Mouse (Mus musculus) urinary bladder, postnatal 4 days (tissue): ENCODE results near the gene Ilkap.

Experiments used
- DNase-seq, 2 experiments: peaks; one replicate each; pipeline ENCODE4 v3.0.0; 2021 to 2022; ENCODE audit warnings: low spot score in 2 of 2

The Ilkap gene

GRCm38 (mm10) chr1:91398260-91399062 is at the start of gene Ilkap:
Ilkap (minus strand) TSS chr1:91398815.
- peak; percentile 72 to 76 for DNase-seq

DNA sequence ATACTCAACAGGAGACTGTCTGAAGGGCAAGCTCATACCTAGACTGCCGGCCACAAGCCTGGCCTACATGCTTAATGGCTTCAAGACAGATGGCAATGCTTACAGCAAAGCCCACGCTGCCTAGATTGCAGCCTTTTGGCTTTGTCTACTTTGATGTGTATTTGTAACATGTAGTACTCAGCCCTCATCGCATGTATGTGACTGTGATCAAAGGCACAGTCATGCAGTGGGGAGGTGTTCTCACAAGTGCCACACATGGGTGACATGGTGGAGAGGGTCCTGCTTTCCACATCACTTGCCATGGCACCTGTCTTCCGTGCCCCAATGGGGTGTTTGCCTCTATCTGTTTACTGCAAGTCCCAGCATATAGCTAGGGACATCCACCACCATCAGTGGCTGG is 47.9 kb upstream of the Ilkap start:
- no peak for DNase-seq

GRCm38 (mm10) chr1:91446060-91446459 is 47.4 kb upstream of the Ilkap start:
- peak in 1 of 2 experiments; percentile 58 for DNase-seq

- no peak for DNase-seq
These were observed 46.5 kb upstream of the Ilkap start for GRCm38 (mm10) chr1:91444841-91445830.

DNA sequence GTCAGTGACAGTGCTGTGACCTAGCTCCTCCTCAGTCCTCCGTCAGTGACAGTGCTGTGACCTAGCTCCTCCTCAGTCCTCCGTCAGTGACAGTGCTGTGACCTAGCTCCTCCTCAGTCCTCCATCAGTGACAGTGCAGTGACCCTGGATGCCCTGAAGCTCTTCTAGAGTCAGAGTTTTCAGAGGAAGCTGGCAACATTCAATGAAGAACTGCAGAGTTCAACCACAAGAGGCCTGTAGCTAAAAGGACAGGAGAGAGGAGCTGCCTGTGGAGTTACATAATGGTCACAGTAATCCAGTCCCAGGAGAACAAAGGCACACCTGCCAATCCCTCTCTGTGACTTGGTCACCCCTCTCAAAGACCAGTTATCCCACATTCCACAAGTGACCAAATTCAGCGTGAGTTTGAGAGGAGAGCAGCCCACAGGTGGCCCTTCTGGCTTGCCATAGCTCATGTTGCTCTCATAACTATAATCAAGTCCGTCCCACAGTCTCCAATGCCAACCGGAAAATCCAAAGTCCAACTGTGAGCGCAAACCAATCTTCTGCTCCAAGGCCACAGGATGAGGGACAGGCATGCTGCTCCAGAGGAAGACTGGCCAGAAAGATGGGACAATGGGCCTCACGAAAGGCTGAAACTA is 43.9 kb upstream of the Ilkap start:
- DNase-seq = no peak

GRCm38 (mm10) chr1:91441855-91442254 is 43.2 kb upstream of the Ilkap start:
- no peak for DNase-seq

DNA sequence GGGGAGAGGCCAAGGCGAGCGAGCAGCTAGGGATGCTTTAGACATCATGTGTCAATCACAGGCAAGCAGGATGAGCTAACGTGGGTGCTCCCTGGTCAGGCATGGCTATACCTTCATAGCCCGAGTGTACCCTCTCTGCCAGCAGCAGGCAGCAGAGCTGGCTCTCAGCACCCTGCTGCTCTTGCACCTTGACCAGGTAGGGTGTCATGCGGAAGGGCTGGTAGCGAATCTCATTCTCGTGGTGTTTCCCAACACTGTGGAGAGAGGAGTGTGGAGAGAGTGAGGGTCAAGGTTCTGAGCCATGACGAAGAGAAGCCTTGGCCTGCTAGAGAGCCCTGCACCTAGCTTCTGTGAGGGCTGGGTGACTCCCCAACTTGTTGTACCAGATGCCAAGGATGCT is 41.2 kb upstream of the Ilkap start:
- DNase-seq = no peak

DNA sequence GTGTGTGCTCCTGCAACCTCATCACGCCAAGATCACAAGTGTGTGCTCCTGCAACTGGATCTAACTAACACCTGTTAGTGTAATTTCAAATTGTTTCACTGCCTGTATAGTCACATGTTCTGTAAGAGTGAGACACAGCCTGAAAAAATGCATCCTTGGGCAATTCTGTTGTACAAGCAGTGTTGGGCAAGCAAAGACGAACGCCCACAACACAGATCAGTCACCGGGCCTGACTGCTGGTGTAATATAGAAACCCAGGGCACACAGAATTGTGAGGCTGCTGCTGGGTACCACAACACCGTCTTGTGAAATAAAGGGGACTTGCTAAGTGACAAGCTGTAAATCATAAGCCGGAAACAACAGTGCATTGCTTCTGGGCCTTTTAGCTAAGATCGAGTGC is 39.0 kb upstream of the Ilkap start:
- DNase-seq = no peak

DNA sequence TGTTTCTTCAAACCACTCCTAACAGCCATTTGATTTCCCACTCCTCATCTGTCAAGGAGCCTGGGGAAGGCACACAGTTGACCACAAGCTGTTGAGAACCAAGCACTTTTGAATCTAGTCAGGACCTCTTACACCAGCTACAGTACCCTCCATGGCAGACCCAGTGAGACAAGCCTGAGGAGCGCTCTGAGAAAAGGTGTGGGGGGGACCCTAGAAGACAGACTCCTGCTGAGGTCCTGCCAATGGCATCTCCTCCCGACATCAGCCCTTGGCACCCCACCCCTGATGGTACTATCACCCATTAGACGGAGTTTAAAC is 38.4 kb upstream of the Ilkap start:
- DNase-seq = no peak

GRCm38 (mm10) chr1:91436380-91437082 is 37.9 kb upstream of the Ilkap start:
- DNase-seq = peak; percentile 72 to 75

DNA sequence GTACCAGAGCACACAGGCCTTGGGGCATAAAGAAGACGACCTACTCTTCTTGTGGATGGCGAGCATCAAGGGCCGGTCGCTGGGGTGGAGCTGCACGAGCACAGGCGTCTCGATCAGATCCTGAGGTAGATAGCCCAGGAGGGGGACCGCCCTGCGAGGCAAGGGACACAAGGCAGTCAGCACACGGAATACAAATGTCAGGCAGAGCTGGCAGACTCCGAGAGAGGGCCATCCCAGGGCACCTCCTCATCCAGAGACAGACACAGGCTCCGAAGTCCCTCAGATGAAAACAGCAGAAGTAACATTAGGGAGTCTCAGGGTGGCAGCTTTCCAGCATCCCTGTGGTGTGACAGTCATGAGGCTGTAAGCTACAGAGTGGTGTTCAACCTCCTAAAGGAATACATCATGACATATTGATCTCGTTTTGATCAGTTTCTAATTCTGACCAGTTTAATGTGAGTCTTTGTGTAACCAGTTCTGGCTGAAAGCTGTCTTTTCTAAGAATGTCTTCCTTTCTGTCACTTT is 37.1 kb upstream of the Ilkap start:
- no peak for DNase-seq

DNA sequence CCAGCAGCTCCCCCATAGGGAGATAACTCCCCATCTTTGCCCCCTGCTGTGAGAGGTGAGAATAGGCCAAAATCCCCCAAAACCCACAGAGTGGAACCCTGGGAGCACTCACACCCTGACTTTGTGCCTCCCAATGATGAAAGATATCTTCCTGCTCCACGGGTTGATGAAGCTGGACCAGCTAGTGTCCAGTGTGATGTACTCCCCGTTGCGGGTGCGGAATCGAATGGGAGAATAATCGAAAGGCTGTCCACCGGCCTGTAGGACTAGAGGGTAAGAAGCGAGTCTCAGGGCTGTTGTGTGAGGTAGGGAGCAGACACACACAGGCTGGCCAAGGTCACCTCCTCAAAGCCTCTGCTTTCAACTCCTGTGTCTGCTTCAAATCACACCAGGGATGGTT is 36.3 kb upstream of the Ilkap start:
- no peak for DNase-seq

DNA sequence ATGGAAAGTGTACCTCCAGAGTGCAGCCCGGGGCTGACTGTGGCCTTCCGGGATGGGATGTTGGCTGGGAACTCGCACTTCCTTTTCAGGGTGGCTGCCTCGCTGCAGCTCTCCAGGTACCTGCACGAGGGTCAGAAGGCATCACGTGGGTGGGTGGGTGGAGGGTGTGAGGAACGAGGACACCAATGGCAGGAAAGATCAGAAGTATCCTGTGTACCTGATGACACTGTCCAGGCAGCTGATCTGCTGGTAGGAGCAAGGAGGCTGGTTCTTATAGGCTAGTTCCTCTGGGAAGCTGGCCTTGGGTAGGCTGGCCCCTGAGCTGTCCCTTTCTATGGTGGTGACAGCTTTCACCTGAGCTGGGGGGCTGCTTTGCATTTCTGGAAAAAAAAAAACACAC is 32.1 kb upstream of the Ilkap start:
- no peak for DNase-seq

DNA sequence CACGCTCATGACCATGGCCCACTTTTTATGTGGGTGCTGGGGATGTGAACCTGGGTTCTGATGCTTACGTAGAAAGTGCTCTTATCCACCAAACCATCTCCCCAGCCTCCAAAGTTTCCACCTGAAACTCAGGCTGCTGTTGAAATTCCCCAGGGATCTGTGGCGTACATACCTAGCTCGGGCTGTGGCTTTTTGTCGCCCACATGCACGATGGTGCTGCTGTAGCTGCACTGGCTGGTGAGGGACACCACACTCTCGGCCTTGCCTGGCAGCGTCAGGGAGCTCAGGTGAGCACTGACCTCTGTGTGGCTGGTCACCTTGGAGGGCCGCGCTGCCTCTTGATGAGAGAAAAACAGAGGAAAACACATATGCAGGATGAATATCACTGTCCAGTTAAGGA is 30.6 kb upstream of the Ilkap start:
- DNase-seq = no peak

GRCm38 (mm10) chr1:91428614-91429013 is 30.0 kb upstream of the Ilkap start:
- peak; percentile 67 to 88 for DNase-seq

DNA sequence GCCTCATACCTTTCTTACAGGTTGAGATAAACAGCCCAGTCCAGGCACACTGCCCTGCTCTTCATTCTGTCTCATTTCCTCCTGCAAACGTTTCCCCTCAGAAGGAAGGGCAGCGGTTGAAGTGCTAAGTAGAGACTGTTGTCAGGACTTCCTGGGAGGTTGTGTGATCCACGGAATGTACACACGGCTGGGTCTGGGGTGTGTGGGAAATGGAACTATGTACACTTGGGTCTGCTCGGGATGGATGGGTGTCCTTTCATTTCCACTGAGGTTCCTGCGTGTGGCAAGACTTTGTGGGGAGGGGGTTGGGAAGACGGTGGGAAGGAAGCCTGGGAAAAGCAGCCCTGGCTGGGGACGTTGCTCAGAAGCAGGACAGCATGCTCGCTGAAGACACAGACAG is 27.8 kb upstream of the Ilkap start:
- DNase-seq = no peak

- DNase-seq = no peak
These were observed 22.0 kb upstream of the Ilkap start for GRCm38 (mm10) chr1:91420601-91421065.

DNA sequence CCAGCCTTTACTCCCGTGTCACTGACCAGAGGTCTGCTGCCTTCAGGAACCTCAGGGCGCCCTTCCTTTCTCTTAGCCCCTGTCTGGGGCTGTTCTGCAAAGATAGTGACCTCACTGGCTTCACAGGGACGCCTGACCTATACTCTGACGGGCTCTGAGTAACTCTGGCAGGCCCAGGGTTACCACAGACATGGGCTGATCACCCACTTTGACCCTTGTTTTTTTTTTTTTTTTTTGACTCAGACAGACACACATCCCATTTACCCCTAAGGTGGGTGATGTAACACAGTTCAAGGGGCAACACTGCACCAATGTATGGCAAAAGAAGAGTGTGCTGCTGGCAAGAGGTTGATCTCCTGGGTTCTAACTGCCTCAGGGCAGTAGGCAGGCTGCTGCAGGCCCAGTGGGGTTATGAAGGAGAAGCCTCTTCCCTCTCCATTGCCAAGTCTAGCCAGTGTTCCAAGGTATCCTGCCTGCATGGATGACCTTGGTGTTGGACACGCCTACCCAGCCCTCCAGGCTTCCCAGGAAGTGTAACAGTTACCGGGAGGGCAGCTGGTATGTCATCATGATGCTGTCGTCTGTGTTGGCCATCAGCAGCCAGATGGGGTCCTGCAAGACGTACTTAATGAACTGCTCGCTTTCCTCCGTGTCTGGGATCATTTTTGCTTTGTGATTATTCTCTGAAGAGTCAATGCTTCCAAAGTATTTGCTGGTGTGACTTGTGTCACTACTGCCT is 21.4 kb upstream of the Ilkap start:
- no peak for DNase-seq

- no peak for DNase-seq
These were observed 19.4 kb upstream of the Ilkap start for GRCm38 (mm10) chr1:91417991-91418390.

- no peak for DNase-seq
These were observed 16.7 kb upstream of the Ilkap start for GRCm38 (mm10) chr1:91415311-91415710.

DNA sequence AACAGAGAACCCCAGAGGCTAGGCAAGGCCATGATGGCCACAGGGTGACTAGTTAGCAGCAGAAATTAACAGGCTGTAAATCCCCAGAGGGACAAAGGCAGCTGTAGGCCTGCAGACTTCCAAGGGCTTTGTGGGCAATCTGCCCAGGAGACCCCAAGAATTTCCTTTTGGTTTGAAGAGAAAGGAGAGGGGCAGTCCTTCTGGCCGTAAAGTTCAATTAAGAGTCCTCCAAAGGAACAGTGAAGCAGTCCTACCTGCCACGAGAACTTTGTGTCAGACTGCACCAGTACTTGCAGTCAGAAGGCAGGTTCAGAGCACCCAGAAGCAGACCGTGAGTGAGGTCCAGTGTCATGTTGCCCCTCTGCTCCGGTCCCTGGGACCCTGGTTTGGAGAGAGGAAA is 16.3 kb upstream of the Ilkap start:
- no peak for DNase-seq
